Mouse (Mus musculus) forebrain, embryonic 13.5 days (tissue): Measurements from ENCODE around the gene Cpne9. TPM values are rescaled to one million over a fixed set of nuclear protein-coding genes. Genes with fewer than 3 reads are reported as not detected.
"Not testable (repeated sequence)": the region's sequence is repeated elsewhere in the genome, so short reads cannot be mapped to it uniquely, and the experiment has no call there.

Experiments used
- ATAC-seq: fragments of 200-750 bp; cut with Nextera tagmentation; 2 replicates; pipeline ENCODE4 v1.8.0; 2017
- H3K27ac ChIP-seq: fragments of 300-500 bp; sonication (generic); 2 replicates; pipeline ENCODE4 v1.5.1; 2015; ENCODE audit warnings: inconsistent platforms, mild to moderate bottlenecking, moderate library complexity
- H3K27me3 ChIP-seq: fragments of 300-500 bp; sonication (generic); 2 replicates; pipeline ENCODE4 v1.6.1; 2015; ENCODE audit warnings: mild to moderate bottlenecking, inconsistent platforms
- H3K36me3 ChIP-seq: fragments of 300-500 bp; sonication (generic); 2 replicates; pipeline ENCODE4 v1.6.1; 2015; ENCODE audit warnings: mild to moderate bottlenecking, inconsistent platforms; ENCODE audit not compliant: poor library complexity, severe bottlenecking
- H3K4me1 ChIP-seq: fragments of 300-500 bp; sonication (generic); 2 replicates; pipeline ENCODE4 v1.6.1; 2015; ENCODE audit warnings: inconsistent platforms
- H3K4me2 ChIP-seq: fragments of 300-500 bp; sonication (generic); 2 replicates; pipeline ENCODE4 v1.6.1; 2015; ENCODE audit warnings: inconsistent platforms, mild to moderate bottlenecking, moderate library complexity
- H3K4me3 ChIP-seq: fragments of 300-500 bp; sonication (generic); 2 replicates; pipeline ENCODE4 v1.5.1; 2015; ENCODE audit warnings: mild to moderate bottlenecking, inconsistent platforms
- H3K9ac ChIP-seq: fragments of 300-500 bp; sonication (generic); 2 replicates; pipeline ENCODE4 v1.6.1; 2015; ENCODE audit warnings: mild to moderate bottlenecking, inconsistent platforms
- H3K9me3 ChIP-seq: fragments of 300-500 bp; sonication (generic); replicated peaks from 2 replicates; pipeline ENCODE4 v1.6.1; 2016; ENCODE audit warnings: inconsistent platforms
- WGBS: fragments of 180-500 bp; shearing (Covaris S2); methylation state at CpG from one replicate; pipeline ENCODE4 v1.1.7; 2015; 5-methylcytosine and 5-hydroxymethylcytosine counted together
- polyA plus RNA-seq: library from polyadenylated mRNA; unstranded; fragments of >200 nt; fragmentation: Nextera tagmentation; extraction: Ambion mirVana; gene quantifications from 2 replicates; pipeline ENCODE4 v1.2.1, GENCODE M21; 2015

Gene Cpne9
- polyA plus RNA-seq, 1 experiment from 2014 or later, result 0.68 TPM

DNA sequence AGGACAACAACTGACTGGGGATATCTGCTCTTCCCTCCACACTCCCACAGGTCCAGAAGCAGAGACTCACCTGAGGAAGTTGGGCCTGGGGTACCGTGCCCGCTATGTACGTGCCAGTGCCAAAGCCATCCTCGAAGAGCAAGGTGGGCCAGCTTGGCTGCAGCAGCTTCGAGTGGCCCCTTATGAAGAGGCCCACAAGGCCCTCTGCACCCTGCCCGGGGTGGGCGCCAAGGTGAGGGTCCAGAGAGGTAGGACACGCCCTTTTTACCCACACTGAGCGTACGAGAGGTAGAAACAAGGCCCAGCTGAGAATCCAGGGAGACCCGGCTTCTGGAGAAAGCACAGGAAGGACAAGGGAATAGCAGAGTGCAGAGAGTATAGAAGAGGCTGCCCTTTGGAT is 49.6 kb downstream of the Cpne9 start:
- Histone ChIP-seq H3K4me3 (no peak overlapping the region), H3K9ac (no peak overlapping the region), H3K36me3 (peaks cover 54% of the 10 kb centered on the region), H3K27me3 (no peaks in the 10 kb centered on the region), H3K9me3 (no peaks in the 10 kb centered on the region), H3K27ac (no peak overlapping the region), H3K4me1 (peaks cover 15% of the 10 kb centered on the region), H3K4me2 (no peak overlapping the region)
- ATAC-seq, result no peak
- WGBS, result 87% methylated on average over 11 of the region's 11 CpGs

DNA sequence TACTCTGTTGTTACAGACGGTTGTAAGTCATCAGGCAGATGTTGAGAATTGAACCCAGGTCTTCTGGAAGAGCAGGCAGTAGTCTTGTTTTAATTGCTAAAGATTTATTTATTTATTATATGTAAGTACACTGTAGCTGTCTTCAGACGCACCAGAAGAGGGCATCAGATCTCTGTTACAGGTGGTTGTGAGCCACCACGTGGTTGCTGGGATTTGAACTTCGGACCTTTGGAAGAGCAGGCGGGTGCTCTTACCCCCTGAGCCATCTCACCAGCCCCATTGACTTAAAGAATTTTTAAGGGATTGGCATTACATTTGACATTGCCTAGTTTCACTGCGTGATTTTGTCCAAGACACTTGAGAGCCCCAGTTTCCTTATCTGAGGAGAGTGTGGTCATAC is 50.6 kb downstream of the Cpne9 start:
- not testable (repeated sequence) for H3K4me2 ChIP-seq, H3K9ac ChIP-seq, H3K27me3 ChIP-seq, H3K4me1 ChIP-seq, ATAC-seq, H3K4me3 ChIP-seq, H3K9me3 ChIP-seq
- Histone ChIP-seq H3K27ac (peak overlapping the region; percentile 51; the same call in 1 of the 2 replicates), H3K36me3 (peaks cover 63% of the 10 kb centered on the region)
- 71% methylated on average over 6 of the region's 6 CpGs for WGBS

- ATAC-seq, result peak; percentile 63
- H3K36me3 ChIP-seq, result peaks cover 69% of the 10 kb centered on the region
- WGBS, result 49% methylated on average over 14 of the region's 14 CpGs
Measured at GRCm38 (mm10) chr6:113333137-113333950, 51.2 kb downstream of the Cpne9 start.

GRCm38 (mm10) chr6:113334216-113334615 is 52.1 kb downstream of the Cpne9 start:
- ATAC-seq, result no peak
- Histone ChIP-seq H3K27me3 (no peaks in the 10 kb centered on the region), H3K4me1 (peaks cover 9% of the 10 kb centered on the region), H3K27ac (no peak overlapping the region), H3K4me2 (no peak overlapping the region), H3K9me3 (no peaks in the 10 kb centered on the region), H3K36me3 (peaks cover 70% of the 10 kb centered on the region), H3K9ac (no peak overlapping the region), H3K4me3 (no peak overlapping the region)
- WGBS, result 85% methylated on average over 6 of the region's 6 CpGs

More at GRCm38 (mm10) chr6:113333137-113333950, 51.2 kb downstream of the Cpne9 start:
- Histone ChIP-seq H3K9me3 (no peaks in the 10 kb centered on the region), H3K27ac (peak overlapping the region; percentile 51), H3K4me1 (peaks cover 9% of the 10 kb centered on the region), H3K9ac (no peak overlapping the region), H3K4me2 (peak overlapping the region; percentile 4; the same call in 1 of the 2 replicates), H3K4me3 (no peak overlapping the region), H3K27me3 (no peaks in the 10 kb centered on the region)

DNA sequence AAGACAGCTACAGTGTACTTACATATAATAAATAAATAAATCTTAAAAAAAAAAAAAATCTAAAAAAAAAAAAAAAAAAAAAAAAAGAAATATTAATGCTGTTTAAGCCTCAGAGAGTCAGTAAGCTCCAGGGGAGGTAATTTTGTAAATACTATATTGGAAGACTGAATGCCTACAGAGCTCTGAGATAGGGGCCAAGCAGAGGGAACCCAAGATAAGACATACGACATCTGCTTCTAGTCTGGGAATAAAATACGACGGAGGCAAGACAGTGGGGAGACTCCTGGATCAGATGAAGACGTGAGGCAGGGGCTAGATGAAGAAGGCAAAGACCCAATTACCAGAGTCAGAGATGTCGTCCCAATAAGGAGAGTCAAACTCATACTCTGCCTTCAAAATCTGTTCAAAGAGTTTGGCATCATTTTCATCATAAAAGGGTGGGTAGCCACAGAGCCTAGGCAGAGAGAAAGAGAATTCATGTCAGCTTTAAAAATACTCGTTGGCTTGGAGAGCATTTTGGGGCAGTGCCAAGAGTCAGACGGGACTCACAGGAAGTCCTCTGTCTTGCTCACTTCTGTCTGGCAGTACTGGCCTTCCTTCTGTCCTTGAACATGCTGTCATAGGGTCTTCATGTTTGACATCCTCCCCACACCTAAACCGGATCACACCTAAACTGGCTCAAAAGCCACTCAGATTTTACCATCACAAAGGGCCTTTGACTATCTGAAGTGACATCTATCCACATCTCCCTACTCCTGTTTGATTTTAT is 54.9 kb downstream of the Cpne9 start:
- Histone ChIP-seq H3K4me2 (no peak overlapping the region), H3K27ac (no peak overlapping the region), H3K4me3 (no peak overlapping the region), H3K4me1 (peaks cover 12% of the 10 kb centered on the region), H3K9me3 (no peaks in the 10 kb centered on the region), H3K9ac (no peak overlapping the region), H3K36me3 (peaks cover 66% of the 10 kb centered on the region), H3K27me3 (no peaks in the 10 kb centered on the region)
- no peak for ATAC-seq
- whole genome bisulfite sequencing, result 77% methylated on average over 8 of the region's 8 CpGs

DNA sequence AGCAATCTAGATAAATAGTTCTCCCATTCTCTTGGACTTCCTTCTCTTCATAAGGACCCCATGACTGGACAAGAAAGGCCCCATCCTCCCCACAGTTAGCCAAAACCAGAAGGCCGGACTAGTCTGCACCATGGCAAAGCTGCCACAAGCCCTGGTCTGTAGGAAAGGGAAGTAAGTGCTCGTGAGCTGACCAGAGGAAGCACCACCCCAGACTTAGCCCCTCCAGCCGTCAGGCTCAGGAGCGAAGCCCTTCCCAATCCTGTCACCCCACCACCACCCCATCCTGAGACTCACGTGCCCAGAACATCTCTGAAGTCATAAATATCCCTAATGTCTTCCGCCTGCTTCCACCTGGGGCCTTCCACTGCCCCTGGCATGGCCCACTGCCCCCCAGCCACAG is 59.5 kb downstream of the Cpne9 start:
- Histone ChIP-seq H3K27ac (no peak overlapping the region), H3K9me3 (no peaks in the 10 kb centered on the region), H3K4me3 (no peak overlapping the region), H3K36me3 (peaks cover 31% of the 10 kb centered on the region), H3K4me2 (peak overlapping the region; percentile 20; the same call in 1 of the 2 replicates), H3K27me3 (no peaks in the 10 kb centered on the region), H3K4me1 (peaks cover 25% of the 10 kb centered on the region), H3K9ac (0 out of 2 replicates have a peak overlapping the region, but pooled peaks have one; percentile 12)
- no peak for ATAC-seq
- WGBS, result 92% methylated on average over 6 of the region's 6 CpGs

GRCm38 (mm10) chr6:113342297-113342696 is 60.2 kb downstream of the Cpne9 start:
- peaks cover 26% of the 10 kb centered on the region for H3K36me3 ChIP-seq
- H3K4me1 ChIP-seq, result peaks cover 25% of the 10 kb centered on the region
- H3K9ac ChIP-seq, result no peak overlapping the region
- no peak overlapping the region for H3K27ac ChIP-seq
- H3K4me3 ChIP-seq, result peak overlapping the region; percentile 12; the same call in 1 of the 2 replicates
- no peak for ATAC-seq
- no peaks in the 10 kb centered on the region for H3K27me3 ChIP-seq
- peak overlapping the region; percentile 81 for H3K4me2 ChIP-seq
- no peaks in the 10 kb centered on the region for H3K9me3 ChIP-seq
- 50% methylated on average over 6 of the region's 7 CpGs for WGBS

- WGBS, result 17% methylated on average over 32 of the region's 32 CpGs
- peak within 1 kb of the TSS; percentile 80 for H3K9ac ChIP-seq
- ATAC-seq, result peak; percentile 87
- peak within 1 kb of the TSS; percentile 81 for H3K4me2 ChIP-seq
- peaks cover 16% of the 10 kb centered on the region for H3K36me3 ChIP-seq
- no peaks in the 10 kb centered on the region for H3K27me3 ChIP-seq
- H3K4me1 ChIP-seq, result peaks cover 25% of the 10 kb centered on the region
- no peak within 1 kb of the TSS for H3K27ac ChIP-seq
- H3K4me3 ChIP-seq, result peak within 1 kb of the TSS; percentile 55
- no peaks in the 10 kb centered on the region for H3K9me3 ChIP-seq
Measured at GRCm38 (mm10) chr6:113343177-113344092, 61.3 kb downstream of the Cpne9 start, which contains the start of gene Camk1. Gene Camk1, minus strand, starts transcription at chr6:113343984.

GRCm38 (mm10) chr6:113344321-113344720 is 62.2 kb downstream of the Cpne9 start:
- H3K9ac ChIP-seq, result peak overlapping the region; percentile 80; the same call in 1 of the 2 replicates
- H3K4me3 ChIP-seq, result peak overlapping the region; percentile 55; the same call in 1 of the 2 replicates
- 46% methylated on average over 2 of the region's 2 CpGs for WGBS
- H3K4me2 ChIP-seq, result peak overlapping the region; percentile 81
- peaks cover 25% of the 10 kb centered on the region for H3K4me1 ChIP-seq
- H3K9me3 ChIP-seq, result no peaks in the 10 kb centered on the region
- no peak overlapping the region for H3K27ac ChIP-seq
- H3K36me3 ChIP-seq, result peaks cover 10% of the 10 kb centered on the region
- ATAC-seq, result no peak
- H3K27me3 ChIP-seq, result no peaks in the 10 kb centered on the region

- H3K4me3 ChIP-seq, result no peak overlapping the region
- H3K4me1 ChIP-seq, result peaks cover 22% of the 10 kb centered on the region
- no peak for ATAC-seq
- no peak overlapping the region for H3K4me2 ChIP-seq
- no peak overlapping the region for H3K27ac ChIP-seq
- H3K27me3 ChIP-seq, result no peaks in the 10 kb centered on the region
- no peaks in the 10 kb centered on the region for H3K36me3 ChIP-seq
- WGBS, result 90% methylated on average over 4 of the region's 4 CpGs
- H3K9me3 ChIP-seq, result no peaks in the 10 kb centered on the region
- no peak overlapping the region for H3K9ac ChIP-seq
Measured at GRCm38 (mm10) chr6:113346897-113347296, 64.8 kb downstream of the Cpne9 start.

DNA sequence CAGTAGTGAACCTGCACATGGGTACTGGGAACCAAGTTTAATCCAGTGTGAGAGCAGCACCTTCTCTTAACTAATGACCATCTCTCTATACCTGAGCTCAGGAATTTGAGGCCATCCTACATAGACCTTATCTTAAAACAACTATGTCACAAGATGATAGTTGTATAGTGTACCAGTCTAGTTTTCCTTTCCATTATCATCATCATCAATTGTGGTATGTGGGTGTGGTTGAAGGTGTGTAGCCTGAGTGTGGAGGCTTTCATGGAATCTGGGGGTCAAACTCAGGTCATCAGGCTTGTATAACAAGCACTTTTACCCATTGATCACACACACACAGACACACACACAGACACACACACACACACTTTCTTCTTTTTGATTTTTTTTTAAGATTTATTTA is 68.4 kb downstream of the Cpne9 start:
- no peak for ATAC-seq
- Histone ChIP-seq H3K9me3 (no peaks in the 10 kb centered on the region), H3K4me1 (no peaks in the 10 kb centered on the region), H3K4me2 (no peak overlapping the region), H3K36me3 (no peaks in the 10 kb centered on the region), H3K4me3 (no peak overlapping the region), H3K27me3 (no peaks in the 10 kb centered on the region), H3K9ac (no peak overlapping the region), H3K27ac (no peak overlapping the region)
